In genomic region chr8:61236506-61237268, GRCm38 (mm10) we compare ENCODE assay signal across 12 mouse cellular contexts. TPM values are rescaled to one million over a fixed set of nuclear protein-coding genes. Genes with fewer than 3 reads are reported as not detected.
DNase-seq lines count a peak whose midpoint lies in the region; ATAC-seq lines count a peak whose summit lies in the region.
"Had no signal": no experiment of that assay in that cellular context is flagged by ENCODE, and none has a peak within 500 bp of the region (broad histone marks: within the 10 kb centered on the region; RNA-seq: fewer than 3 reads in every experiment).

No protein-coding gene starts in this region.

- H3K36me3 ChIP-seq in kidney, embryonic 16.5 days (ENCODE audit: insufficient read depth, low read length) = peaks cover 11% of the 10 kb centered on the region
- peaks cover 9% of the 10 kb centered on the region for H3K36me3 ChIP-seq in forebrain, embryonic 13.5 days (ENCODE audit: poor library complexity, severe bottlenecking)
- H3K36me3 ChIP-seq in liver, embryonic 15.5 days (replicated peaks) = no peaks in the 10 kb centered on the region

- H3K4me2 ChIP-seq in kidney, embryonic 16.5 days (replicated peaks; ENCODE audit: low read depth, low read length) = no peak overlapping the region
- H3K4me2 ChIP-seq in forebrain, embryonic 13.5 days = no peak overlapping the region
- H3K4me2 ChIP-seq in liver, embryonic 15.5 days = no peak overlapping the region

- peak; percentile 57 for ATAC-seq in kidney, embryonic 16.5 days (ENCODE audit: low FRiP score, low TSS enrichment)
- peak; percentile 95 for ATAC-seq in forebrain, embryonic 13.5 days
- peak; percentile 51; the same call in 1 of the 2 replicates for ATAC-seq in liver, embryonic 15.5 days (ENCODE audit: insufficient read depth)
- ATAC-seq in megakaryocyte progenitor cell, adult 5-6 weeks (replicated peaks; ENCODE audit: poor library complexity) = no peak
- ATAC-seq: hindbrain, embryonic 16.5 days had no signal

- H3K4me3 ChIP-seq in kidney, embryonic 16.5 days (ENCODE audit: low read length) = no peak overlapping the region
- no peak overlapping the region for H3K4me3 ChIP-seq in forebrain, embryonic 13.5 days
- no peak overlapping the region for H3K4me3 ChIP-seq in liver, embryonic 15.5 days (replicated peaks)

- no peaks in the 10 kb centered on the region for H3K9me3 ChIP-seq in kidney, embryonic 16.5 days (ENCODE audit: low read length)
- no peaks in the 10 kb centered on the region for H3K9me3 ChIP-seq in forebrain, embryonic 13.5 days (replicated peaks)
- no peaks in the 10 kb centered on the region for H3K9me3 ChIP-seq in liver, embryonic 15.5 days (replicated peaks)

- peak; percentile 26 to 47 for DNase-seq in frontal cortex, postnatal 36 days (ENCODE audit: low spot score in 2 of 2)
- DNase-seq in frontal cortex, postnatal 14 days (ENCODE audit: low spot score in 2 of 2) = no peak
- no peak for DNase-seq in kidney, postnatal 10 days
- no peak for DNase-seq in ovary, postnatal 14 days (ENCODE audit: low spot score)
- DNase-seq: embryo, embryonic 11 days; left cerebral cortex, postnatal 4 days; lung, postnatal 36 days had no signal

- peaks cover 19% of the 10 kb centered on the region for H3K4me1 ChIP-seq in kidney, embryonic 16.5 days (ENCODE audit: insufficient read depth, low read length)
- peaks cover 51% of the 10 kb centered on the region for H3K4me1 ChIP-seq in forebrain, embryonic 13.5 days
- H3K4me1 ChIP-seq in liver, embryonic 15.5 days (replicated peaks) = 0 out of 2 replicates have a peak, but pooled peaks cover 9% of the 10 kb centered on the region

- WGBS in kidney, embryonic 16.5 days = 56% methylated on average over 9 of the region's 9 CpGs
- 78% methylated on average over 9 of the region's 9 CpGs for WGBS in forebrain, embryonic 13.5 days
- WGBS in liver, embryonic 15.5 days (ENCODE audit: insufficient replicate concordance) = 37% methylated on average over 9 of the region's 9 CpGs

- H3K27ac ChIP-seq in kidney, embryonic 16.5 days (ENCODE audit: low read length) = peak overlapping the region; percentile 27; the same call in 1 of the 2 replicates
- H3K27ac ChIP-seq in forebrain, embryonic 13.5 days = peak overlapping the region; percentile 55
- H3K27ac ChIP-seq in liver, embryonic 15.5 days (replicated peaks) = no peak overlapping the region

- H3K27me3 ChIP-seq in kidney, embryonic 16.5 days (ENCODE audit: insufficient read depth, low read length) = no peaks in the 10 kb centered on the region
- no peaks in the 10 kb centered on the region for H3K27me3 ChIP-seq in forebrain, embryonic 13.5 days
- H3K27me3 ChIP-seq in liver, embryonic 15.5 days = no peaks in the 10 kb centered on the region

- no peak overlapping the region for H3K9ac ChIP-seq in kidney, embryonic 16.5 days (replicated peaks; ENCODE audit: low read length)
- H3K9ac ChIP-seq in forebrain, embryonic 13.5 days = no peak overlapping the region
- no peak overlapping the region for H3K9ac ChIP-seq in liver, embryonic 15.5 days

RNA-seq across cellular contexts. Expression of gene Sh3rf1, which starts 13.0 kb away (rescaled TPM):
- 23.3 and 26.7 TPM in 2 replicates for polyA plus RNA-seq in kidney, embryonic 16.5 days (2015; fragmentation: Nextera tagmentation; extraction: Ambion mirVana)
- 31.4 and 34.5 TPM in 2 replicates for polyA plus RNA-seq in forebrain, embryonic 13.5 days (2015; fragmentation: Nextera tagmentation; extraction: Ambion mirVana)
- 1.1 and 1.2 TPM in 2 replicates for polyA plus RNA-seq in liver, embryonic 15.5 days (2015; fragmentation: Nextera tagmentation; extraction: Ambion mirVana)
- 3.0 TPM in 2 replicates for total RNA-seq in megakaryocyte progenitor cell, adult 5-6 weeks (2015)
- total RNA-seq in megakaryocyte progenitor cell, adult 5-6 weeks (2017) = 2.2 and 3.3 TPM in 2 replicates

Comparison
In these comparisons a context has a peak if more than half of its experiments do, and no peak if none do; other contexts are left out.
1. DNase-seq: peak in frontal cortex, postnatal 36 days (2 of 2); none in frontal cortex, postnatal 14 days (0 of 2), kidney, postnatal 10 days (single experiment) and ovary, postnatal 14 days (single experiment).
2. RNA of gene Sh3rf1, which starts 13.0 kb away (polyA plus RNA-seq): 31.4 to 34.5 TPM in forebrain, embryonic 13.5 days and 23.3 to 26.7 TPM in kidney, embryonic 16.5 days; 1.1 to 1.2 TPM in liver, embryonic 15.5 days; every median in the first group is over 10 times any median in the second.